Mouse (Mus musculus) intestine, embryonic 16.5 days (tissue): ENCODE data around the gene Vmn2r43. TPM values are rescaled to one million over a fixed set of nuclear protein-coding genes. Genes with fewer than 3 reads are reported as not detected.
"Not testable (repeated sequence)": the region's sequence is repeated elsewhere in the genome, so short reads cannot be mapped to it uniquely, and the experiment has no call there.

Experiments used
- ATAC-seq: fragments of 200-750 bp; cut with Nextera tagmentation; 2 replicates; pipeline ENCODE4 v1.8.0; 2017; ENCODE audit warnings: moderate TSS enrichment, moderate library complexity
- H3K27ac ChIP-seq: fragments of 300-500 bp; sonication (generic); 2 replicates; pipeline ENCODE4 v1.5.1; 2014; ENCODE audit warnings: mild to moderate bottlenecking, low read length
- H3K27me3 ChIP-seq: fragments of 300-500 bp; sonication (generic); replicated peaks from 2 replicates; pipeline ENCODE4 v1.6.1; 2014; ENCODE audit warnings: low read length, control low read depth, mixed read lengths; ENCODE audit not compliant: control insufficient read depth, insufficient read depth
- H3K36me3 ChIP-seq: fragments of 300-500 bp; sonication (generic); 2 replicates; pipeline ENCODE4 v1.6.1; 2014; ENCODE audit warnings: low read length, control low read depth; ENCODE audit not compliant: control insufficient read depth, insufficient read depth
- H3K4me1 ChIP-seq: fragments of 300-500 bp; sonication (generic); 2 replicates; pipeline ENCODE4 v1.6.1; 2014; ENCODE audit warnings: low read length, control low read depth, mixed read lengths; ENCODE audit not compliant: control insufficient read depth, insufficient read depth
- H3K4me2 ChIP-seq: fragments of 300-500 bp; sonication (generic); 2 replicates; pipeline ENCODE4 v1.6.1; 2014; ENCODE audit warnings: low read depth, low read length, control low read depth
- H3K4me3 ChIP-seq: fragments of 300-500 bp; sonication (generic); 2 replicates; pipeline ENCODE4 v1.5.1; 2014; ENCODE audit warnings: mild to moderate bottlenecking, low read length
- H3K9ac ChIP-seq: fragments of 300-500 bp; sonication (generic); 2 replicates; pipeline ENCODE4 v1.6.1; 2014; ENCODE audit warnings: low read depth, low read length
- H3K9me3 ChIP-seq: fragments of 300-500 bp; sonication (generic); 2 replicates; pipeline ENCODE4 v1.6.1; 2016; ENCODE audit warnings: low read length, control low read depth; ENCODE audit not compliant: control insufficient read depth
- WGBS: fragments of 180-500 bp; shearing (Covaris S2); extraction: QIAGEN DNeasy Blood & Tissue Kit; methylation state at CpG from one replicate; pipeline ENCODE4 v1.1.7; 2014; 5-methylcytosine and 5-hydroxymethylcytosine counted together
- polyA plus RNA-seq: library from polyadenylated mRNA; unstranded; fragments of >200 nt; fragmentation: Nextera tagmentation; extraction: Ambion mirVana; gene quantifications from 2 replicates; pipeline ENCODE4 v1.2.1, GENCODE M21; 2015

Gene Vmn2r43
- polyA plus RNA-seq = not detected in 2 replicates

GRCm38 (mm10) chr7:8260499-8260898 is at the start of gene Vmn2r43:
Gene Vmn2r43 (minus strand): TSS chr7:8260599.
- H3K27me3 ChIP-seq, H3K9ac ChIP-seq, H3K9me3 ChIP-seq, H3K36me3 ChIP-seq, H3K4me1 ChIP-seq, H3K27ac ChIP-seq, H3K4me3 ChIP-seq, H3K4me2 ChIP-seq, ATAC-seq: not testable (repeated sequence)
- WGBS = no CpG with 5 or more reads among the region's 1 CpGs

- H3K4me2 ChIP-seq, H3K27ac ChIP-seq, H3K9me3 ChIP-seq, H3K36me3 ChIP-seq, H3K27me3 ChIP-seq, ATAC-seq, H3K4me3 ChIP-seq, H3K4me1 ChIP-seq, H3K9ac ChIP-seq: not testable (repeated sequence)
- no CpG with 5 or more reads among the region's 2 CpGs for WGBS
These were observed 60.2 kb downstream of the Vmn2r43 start, which contains the start of gene Vmn2r42 for GRCm38 (mm10) chr7:8200220-8200619. Gene Vmn2r42 (minus strand): TSS chr7:8200320.

Other genes starting within 250 kb of the Vmn2r43 start
- not detected in 2 replicates for gene Vmn2r41, start 98.9 kb downstream of the Vmn2r43 start, polyA plus RNA-seq
- gene Vmn2r42, start 60.3 kb downstream of the Vmn2r43 start, polyA plus RNA-seq = not detected in 2 replicates
- not detected in 2 replicates for gene Vmn2r44, start 122.7 kb upstream of the Vmn2r43 start, polyA plus RNA-seq
- gene Vmn2r45, start 228.5 kb upstream of the Vmn2r43 start, polyA plus RNA-seq = not detected in 2 replicates